Mouse (Mus musculus) ES-Bruce4 (cell line): Measurements from ENCODE around the gene Slc5a5.

Experiments
- EP300 ChIP-seq: IDR thresholded peaks from 2 replicates; pipeline ENCODE4 v1.6.1; 2011; ENCODE audit warnings: low read depth, low read length; ENCODE audit not compliant: insufficient read depth
- POLR2A ChIP-seq: IDR thresholded peaks from one replicate; pipeline ENCODE4 v1.8.1; 2011; ENCODE audit warnings: low read length; ENCODE audit not compliant: insufficient read depth

DNA sequence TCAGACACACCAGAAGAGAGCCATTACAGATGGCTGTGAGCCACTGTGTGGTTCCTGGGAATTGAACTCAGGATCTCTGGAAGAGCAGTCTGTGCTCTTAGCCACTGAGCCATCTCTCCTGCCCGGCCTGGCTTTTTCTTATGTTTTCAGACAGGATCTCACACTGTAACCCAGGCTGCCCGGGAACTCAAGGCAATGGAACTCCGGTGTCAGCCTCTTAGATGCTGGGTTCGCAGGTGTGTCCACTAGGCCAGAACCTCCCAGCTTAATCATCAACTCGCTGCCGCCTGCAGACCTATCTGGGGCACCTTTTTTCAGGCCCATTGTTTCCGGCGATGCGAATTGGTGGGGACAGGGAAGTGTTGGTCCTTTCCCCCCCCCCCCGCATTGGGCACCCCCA is 52.0 kb downstream of the Slc5a5 start:
- no peak for TF ChIP-seq POLR2A
- no peak for TF ChIP-seq EP300
